Mouse (Mus musculus) liver, embryonic 14.5 days (tissue): ENCODE measurements around the gene Chkb. TPM values are rescaled to one million over a fixed set of nuclear protein-coding genes. Genes with fewer than 3 reads are reported as not detected.

Experiments used
- ATAC-seq: fragments of 200-750 bp; cut with Nextera tagmentation; 2 replicates; pipeline ENCODE4 v1.8.0; 2017; ENCODE audit warnings: moderate number of reproducible peaks, mild to moderate bottlenecking, moderate library complexity; ENCODE audit not compliant: insufficient read depth
- DNase-seq, 3 experiments: peaks; one replicate each; pipeline ENCODE4 v3.0.0-alpha.2; 2012 to 2013; ENCODE audit warnings: low read depth in 3 of 3, low spot score in 3 of 3
- H3K27ac ChIP-seq: fragments of 300-500 bp; sonication (generic); 2 replicates; pipeline ENCODE4 v1.5.1; 2014; ENCODE audit warnings: moderate library complexity, mild to moderate bottlenecking, control low read depth, inconsistent platforms
- H3K27me3 ChIP-seq: fragments of 300-500 bp; sonication (generic); 2 replicates; pipeline ENCODE4 v1.6.1; 2014; ENCODE audit warnings: mild to moderate bottlenecking, low read length, moderate library complexity; ENCODE audit not compliant: control insufficient read depth, insufficient read depth
- H3K36me3 ChIP-seq: fragments of 300-500 bp; sonication (generic); replicated peaks from 2 replicates; pipeline ENCODE4 v1.6.1; 2014; ENCODE audit warnings: low read depth; ENCODE audit not compliant: control insufficient read depth, insufficient read depth
- H3K4me1 ChIP-seq, 2 experiments: fragments of 200-500 bp in 1 of 2; fragments of 300-500 bp in 1 of 2; sonication (generic) in 1 of 2; replicated peaks; 2 replicates each; pipeline ENCODE4 v1.6.1; 2012 to 2014; ENCODE audit warnings: antibody characterized with exemption in 1 of 2, inconsistent platforms in 1 of 2, low read length in 1 of 2; ENCODE audit not compliant: control insufficient read depth in 2 of 2, insufficient read depth in 2 of 2
- H3K4me2 ChIP-seq: fragments of 300-500 bp; sonication (generic); 2 replicates; pipeline ENCODE4 v1.6.1; 2014; ENCODE audit warnings: low read depth, mild to moderate bottlenecking, control low read depth, moderate library complexity
- H3K4me3 ChIP-seq, 2 experiments: fragments of 200-500 bp in 1 of 2; fragments of 300-500 bp in 1 of 2; sonication (generic) in 1 of 2; 2 replicates each; pipeline ENCODE4 v1.5.1; 2012 to 2014; ENCODE audit warnings: low read depth in 2 of 2, low read length in 2 of 2, mild to moderate bottlenecking in 2 of 2, control low read depth in 1 of 2, inconsistent platforms in 1 of 2, moderate library complexity in 1 of 2; ENCODE audit not compliant: insufficient read depth in 1 of 2
- H3K9ac ChIP-seq: fragments of 300-500 bp; sonication (generic); replicated peaks from 2 replicates; pipeline ENCODE4 v1.6.1; 2014; ENCODE audit warnings: mild to moderate bottlenecking, control low read depth, moderate library complexity
- H3K9me3 ChIP-seq: fragments of 300-500 bp; sonication (generic); 2 replicates; pipeline ENCODE4 v1.6.1; 2016; ENCODE audit warnings: low read length, mixed read lengths; ENCODE audit not compliant: control insufficient read depth
- CTCF ChIP-seq: IDR thresholded peaks from 2 replicates; pipeline ENCODE4 v1.5.1; 2016; ENCODE audit warnings: antibody characterized with exemption, low read depth, control low read depth
- EP300 ChIP-seq: IDR thresholded peaks from 2 replicates; pipeline ENCODE4 v1.6.1; 2016; ENCODE audit warnings: antibody characterized with exemption, low read depth
- WGBS: fragments of 180-500 bp; shearing (Covaris S2); extraction: QIAGEN DNeasy Blood & Tissue Kit; methylation state at CpG from one replicate; pipeline ENCODE4 v1.1.7; 2014; ENCODE audit not compliant: insufficient replicate concordance; 5-methylcytosine and 5-hydroxymethylcytosine counted together
- polyA plus RNA-seq, 2 experiments: library from polyadenylated mRNA; depleted of rRNA in 1 of 2; stranded (reverse) in 1 of 2; unstranded in 1 of 2; fragments of >200 nt; fragmentation: Nextera tagmentation in 1 of 2; extraction: Ambion mirVana in 1 of 2; gene quantifications; 2 replicates each; pipeline versions ENCODE4 v1.2.1 to v1.2.3; 2012 to 2014

The Chkb gene
- polyA plus RNA-seq, 2 experiments: 18.3 to 19.3 TPM

DNA sequence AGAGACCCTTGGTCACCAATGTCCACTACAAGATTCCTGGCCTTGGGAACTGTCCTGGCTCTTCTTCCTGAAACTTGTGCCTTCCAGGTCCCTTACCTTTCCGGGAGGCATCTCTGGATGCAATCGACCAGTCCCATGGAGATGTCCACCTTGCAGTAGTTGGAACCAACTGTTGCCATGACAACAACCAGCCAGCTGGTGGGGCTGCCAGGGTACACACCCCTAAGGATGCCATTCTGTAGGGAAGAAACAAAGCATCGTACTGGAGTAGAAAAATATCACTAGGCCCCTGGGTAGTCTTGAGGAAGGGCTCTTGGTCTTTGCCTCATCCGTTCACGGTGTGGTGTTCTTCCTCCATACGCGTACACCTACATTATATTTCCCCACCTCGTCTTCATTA is 5.1 kb downstream of the Chkb start:
- no peak overlapping the region for H3K4me3 ChIP-seq

DNA sequence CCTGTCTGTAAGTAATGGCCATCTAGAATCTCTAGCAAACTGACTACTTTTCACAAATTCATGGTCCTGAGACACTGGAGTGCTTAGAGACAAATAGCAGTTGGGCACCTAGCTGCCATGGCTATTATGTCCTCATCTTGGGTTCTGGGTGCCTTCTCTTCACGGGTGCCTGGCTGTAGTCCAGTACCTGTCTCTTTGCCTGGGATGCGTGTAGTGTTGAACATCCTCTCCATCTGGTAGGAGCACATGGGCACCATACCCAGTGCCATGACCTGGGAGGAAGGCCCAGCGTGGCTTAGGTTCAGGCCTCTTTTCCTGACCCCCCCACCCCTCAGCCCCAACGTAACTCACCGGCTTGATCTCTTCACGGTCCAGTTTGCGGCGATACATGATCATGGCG is 7.8 kb downstream of the Chkb start:
- TF ChIP-seq CTCF (no peak), EP300 (no peak)
- H3K27ac ChIP-seq: no peak overlapping the region
- no peaks in the 10 kb centered on the region; the same call in 1 of the 2 replicates for H3K36me3 ChIP-seq
- H3K4me2 ChIP-seq: no peak overlapping the region
- 0 out of 4 replicates have a peak, but pooled peaks cover 0 to 4% of the 10 kb centered on the region in 2 experiments for H3K4me1 ChIP-seq
- H3K9me3 ChIP-seq: no peaks in the 10 kb centered on the region
- no peak overlapping the region for H3K9ac ChIP-seq
- no peak overlapping the region for H3K4me3 ChIP-seq
- DNase-seq (no peak), ATAC-seq (no peak)
- 85% methylated on average over 9 of the region's 9 CpGs for WGBS
- no peaks in the 10 kb centered on the region for H3K27me3 ChIP-seq

More for the DNA sequence above, 5.1 kb downstream of the Chkb start:
- Histone ChIP-seq H3K36me3 (no peaks in the 10 kb centered on the region; the same call in 1 of the 2 replicates), H3K4me2 (no peak overlapping the region), H3K9me3 (no peaks in the 10 kb centered on the region), H3K4me1 (peaks cover 3 to 7% of the 10 kb centered on the region in 2 experiments; a peak in 2 of 4 replicates), H3K9ac (no peak overlapping the region), H3K27me3 (no peaks in the 10 kb centered on the region), H3K27ac (no peak overlapping the region)
- TF ChIP-seq EP300 (no peak), CTCF (no peak)
- 74% methylated on average over 8 of the region's 8 CpGs for WGBS
- no peak for DNase-seq
- no peak for ATAC-seq

DNA sequence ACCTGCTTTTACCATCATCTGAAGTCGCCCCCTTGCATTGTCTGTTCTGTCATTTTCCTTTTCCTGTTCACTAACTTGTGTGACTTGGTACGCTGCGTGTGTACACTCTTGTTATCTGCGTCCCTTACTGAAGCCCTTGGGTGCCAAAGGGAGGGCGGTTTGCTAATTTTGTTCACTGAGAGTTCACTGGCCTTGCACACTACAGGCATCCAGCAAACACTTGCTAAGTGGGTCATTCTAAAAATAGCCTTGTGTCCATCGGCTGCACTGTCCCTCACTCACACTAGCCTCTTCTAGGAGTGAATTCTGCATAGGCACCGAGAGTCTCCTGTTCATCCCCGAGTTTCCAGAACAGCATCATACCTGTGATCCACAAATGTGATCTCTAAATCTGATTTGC is 14.4 kb downstream of the Chkb start:
- no peak for DNase-seq
- H3K4me2 ChIP-seq: no peak overlapping the region
- H3K36me3 ChIP-seq: no peaks in the 10 kb centered on the region

DNA sequence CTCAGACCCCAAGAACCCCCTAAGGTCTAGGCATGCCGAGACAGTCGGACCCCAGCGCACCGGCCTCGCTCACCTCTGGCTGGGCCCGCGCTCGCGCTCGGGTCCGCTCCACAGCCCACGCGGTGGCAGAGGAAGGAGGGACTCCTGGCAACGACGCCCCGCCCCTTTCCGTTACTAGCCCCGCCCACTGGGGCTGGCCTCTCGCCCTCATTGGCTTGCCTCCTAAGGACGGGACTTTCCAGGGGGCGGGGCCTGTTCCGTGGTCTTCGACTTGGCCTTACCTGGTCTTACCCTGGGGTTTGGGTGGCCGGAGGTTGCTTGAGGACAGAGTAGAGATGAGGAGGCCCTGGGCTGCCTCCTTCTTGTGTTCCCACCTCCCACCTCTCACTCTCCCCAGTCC is 19.6 kb downstream of the Chkb start, which contains the start of gene Syce3:
Syce3 (minus strand) TSS at position 386 of the 400 bp plus-strand sequence.
- Histone ChIP-seq H3K27ac (no peak within 1 kb of the TSS), H3K36me3 (no peaks in the 10 kb centered on the region), H3K27me3 (no peaks in the 10 kb centered on the region), H3K4me2 (no peak within 1 kb of the TSS), H3K9me3 (no peaks in the 10 kb centered on the region), H3K9ac (no peak within 1 kb of the TSS), H3K4me3 (no peak within 1 kb of the TSS), H3K4me1 (no peaks in the 10 kb centered on the region)
- 72% methylated on average over 24 of the region's 24 CpGs for WGBS
- DNase-seq (no peak), ATAC-seq (no peak)
- TF ChIP-seq EP300 (no peak), CTCF (no peak)

More for the DNA sequence above, 14.4 kb downstream of the Chkb start:
- Histone ChIP-seq H3K27ac (no peak overlapping the region), H3K27me3 (no peaks in the 10 kb centered on the region), H3K4me3 (no peak overlapping the region), H3K9me3 (no peaks in the 10 kb centered on the region), H3K4me1 (no peaks in the 10 kb centered on the region), H3K9ac (no peak overlapping the region)
- 65% methylated on average over 8 of the region's 8 CpGs for WGBS
- TF ChIP-seq CTCF (no peak), EP300 (no peak)
- no peak for ATAC-seq

DNA sequence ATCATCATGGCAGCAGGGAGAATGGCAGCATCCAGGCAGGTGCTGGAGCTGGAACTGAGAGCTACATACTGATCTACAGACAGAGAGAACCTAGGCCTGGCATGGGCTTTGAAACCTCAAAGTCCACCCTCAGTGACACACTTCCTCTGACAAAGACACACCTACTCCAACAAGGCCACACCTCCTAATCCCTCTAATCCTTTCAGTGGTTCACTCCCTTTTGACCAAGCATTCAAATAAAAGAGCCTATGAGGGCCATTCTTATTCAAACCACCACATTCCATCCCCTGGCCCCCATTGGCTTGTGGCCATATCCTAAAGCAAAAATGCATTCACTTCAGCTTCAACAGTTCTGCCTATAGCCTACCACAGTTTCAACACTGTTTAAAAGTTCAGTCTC is 23.0 kb downstream of the Chkb start:
- DNase-seq (no peak), ATAC-seq (no peak)
- H3K27ac ChIP-seq: no peak overlapping the region
- H3K27me3 ChIP-seq: no peaks in the 10 kb centered on the region
- H3K9ac ChIP-seq: no peak overlapping the region
- no peaks in the 10 kb centered on the region for H3K9me3 ChIP-seq
- no peak for TF ChIP-seq EP300
- TF ChIP-seq CTCF: no peak
- H3K4me1 ChIP-seq: no peaks in the 10 kb centered on the region
- no peak overlapping the region for H3K4me3 ChIP-seq
- H3K4me2 ChIP-seq: no peak overlapping the region
- H3K36me3 ChIP-seq: no peaks in the 10 kb centered on the region
